In the genomic region with DNA sequence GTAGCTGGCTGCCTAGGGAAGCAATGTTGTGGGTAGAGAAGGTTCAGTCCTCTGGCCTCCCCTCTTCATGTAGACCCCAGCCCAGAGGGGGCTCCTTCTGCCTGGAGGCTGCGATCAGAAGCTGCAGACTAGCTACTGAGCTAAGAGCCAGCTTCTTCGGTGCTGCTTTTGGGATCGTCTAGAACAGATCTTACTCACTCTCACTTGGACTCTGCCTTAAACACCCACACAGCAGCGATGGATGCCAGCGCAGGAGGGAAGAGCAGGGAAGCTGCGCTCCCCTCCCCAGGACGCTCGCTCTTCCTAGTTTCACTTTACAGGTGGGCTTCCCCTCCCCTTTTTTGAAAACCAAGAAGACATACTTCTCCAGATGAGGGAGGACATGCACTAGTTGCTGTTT, we compare ENCODE assay signal across 11 mouse cellular contexts.
A peak's percentile ranks its signal among the peaks of the same experiment; 100 is the strongest.
DNase-seq lines count a peak whose midpoint lies in the region; ATAC-seq lines count a peak whose summit lies in the region.
"Had no signal": no experiment of that assay in that cellular context is flagged by ENCODE, and none has a peak within 500 bp of the region (broad histone marks: within the 10 kb centered on the region; RNA-seq: fewer than 3 reads in every experiment).

No protein-coding gene starts in this region.

- WGBS in limb, embryonic 12.5 days: 45% methylated on average over 8 of the region's 8 CpGs
- WGBS in limb, embryonic 10.5 days: 34% methylated on average over 8 of the region's 8 CpGs
- WGBS in intestine, embryonic 15.5 days: 40% methylated on average over 8 of the region's 8 CpGs

- H3K9me3 ChIP-seq in limb, embryonic 12.5 days: no peaks in the 10 kb centered on the region
- no peaks in the 10 kb centered on the region for H3K9me3 ChIP-seq in limb, embryonic 10.5 days (replicated peaks)
- H3K9me3 ChIP-seq in intestine, embryonic 15.5 days: no peaks in the 10 kb centered on the region

- no peak overlapping the region for H3K4me3 ChIP-seq in limb, embryonic 12.5 days (replicated peaks)
- H3K4me3 ChIP-seq in limb, embryonic 10.5 days: no peak overlapping the region
- H3K4me3 ChIP-seq in intestine, embryonic 15.5 days (replicated peaks): no peak overlapping the region

- DNase-seq in frontal cortex, postnatal 14 days (ENCODE audit: low spot score in 2 of 2): no peak
- DNase-seq in limb, embryonic 10.5 days (ENCODE audit: low spot score): no peak
- DNase-seq in right cerebral cortex, adult 2 months (ENCODE audit: low spot score in 2 of 2): peak; percentile 70 to 74
- no peak for DNase-seq in gastrocnemius, postnatal 36 days
- DNase-seq: kidney, postnatal 4 days had no signal

- no peaks in the 10 kb centered on the region for H3K36me3 ChIP-seq in limb, embryonic 12.5 days
- H3K36me3 ChIP-seq in limb, embryonic 10.5 days: no peaks in the 10 kb centered on the region
- H3K36me3 ChIP-seq in intestine, embryonic 15.5 days: no peaks in the 10 kb centered on the region

- H3K9ac ChIP-seq in limb, embryonic 12.5 days (replicated peaks): no peak overlapping the region
- no peak overlapping the region for H3K9ac ChIP-seq in intestine, embryonic 15.5 days

- 0 out of 2 replicates have a peak, but pooled peaks cover 5% of the 10 kb centered on the region for H3K4me1 ChIP-seq in limb, embryonic 12.5 days (replicated peaks)
- H3K4me1 ChIP-seq in limb, embryonic 10.5 days: 0 out of 2 replicates have a peak, but pooled peaks cover 5% of the 10 kb centered on the region
- H3K4me1 ChIP-seq in intestine, embryonic 15.5 days (replicated peaks): peaks cover 5% of the 10 kb centered on the region

- no peak overlapping the region for H3K27ac ChIP-seq in limb, embryonic 12.5 days
- no peak overlapping the region for H3K27ac ChIP-seq in limb, embryonic 10.5 days
- no peak overlapping the region for H3K27ac ChIP-seq in intestine, embryonic 15.5 days
- H3K27ac ChIP-seq: macrophage had no signal

- ATAC-seq in frontal cortex, adult (ENCODE audit: low TSS enrichment): peak; percentile 83
- no peak for ATAC-seq in limb, embryonic 12.5 days (ENCODE audit: insufficient number of reproducible peaks, insufficient read depth, low FRiP score, low TSS enrichment, low read depth)
- ATAC-seq in intestine, embryonic 15.5 days: no peak
- ATAC-seq in monocyte, adult 5-6 weeks (replicated peaks; ENCODE audit: insufficient number of reproducible peaks, low FRiP score, low TSS enrichment, poor library complexity, severe bottlenecking): no peak
- ATAC-seq: Patski had no signal

- H3K4me2 ChIP-seq in limb, embryonic 12.5 days: peak overlapping the region; percentile 39
- peak overlapping the region; percentile 33 for H3K4me2 ChIP-seq in intestine, embryonic 15.5 days (replicated peaks)

- intact Hi-C loops in gastrocnemius, postnatal 36 days (cut with DNase I): no loop called here

- no peaks in the 10 kb centered on the region for H3K27me3 ChIP-seq in limb, embryonic 12.5 days
- no peaks in the 10 kb centered on the region for H3K27me3 ChIP-seq in limb, embryonic 10.5 days (ENCODE audit: low read depth, poor library complexity, severe bottlenecking)
- H3K27me3 ChIP-seq in intestine, embryonic 15.5 days (replicated peaks): no peaks in the 10 kb centered on the region
- H3K27me3 ChIP-seq: Patski had no signal

Comparison
In these comparisons a context has a peak if more than half of its experiments do, and no peak if none do; other contexts are left out.
1. DNase-seq: peak in right cerebral cortex, adult 2 months (2 of 2); none in frontal cortex, postnatal 14 days (0 of 2), limb, embryonic 10.5 days (single experiment) and gastrocnemius, postnatal 36 days (0 of 2).